Mouse (Mus musculus): ENCODE data around the gene Ivd. TPM values are rescaled to one million over a fixed set of nuclear protein-coding genes. Genes with fewer than 3 reads are reported as not detected.

Ivd gene
- total RNA-seq, 1 experiment from 2014 or later = 30.4 TPM

GRCm38 (mm10) chr2:118901175-118902031, 39.6 kb downstream of the Ivd start:
- peak; percentile 78 to 86 for ATAC-seq (replicated peaks in 1 of 2; ENCODE audit: insufficient read depth in 1 of 2, low FRiP score in 2 of 2, low TSS enrichment in 1 of 2, low read depth in 1 of 2, poor library complexity in 2 of 2, severe bottlenecking in 2 of 2)

- ATAC-seq (replicated peaks in 1 of 2; ENCODE audit: insufficient read depth in 1 of 2, low FRiP score in 2 of 2, low TSS enrichment in 1 of 2, low read depth in 1 of 2, poor library complexity in 2 of 2, severe bottlenecking in 2 of 2) = no peak
Observed at GRCm38 (mm10) chr2:118902051-118903025, 40.6 kb downstream of the Ivd start.

- ATAC-seq (replicated peaks in 1 of 2; ENCODE audit: insufficient read depth in 1 of 2, low FRiP score in 2 of 2, low TSS enrichment in 1 of 2, low read depth in 1 of 2, poor library complexity in 2 of 2, severe bottlenecking in 2 of 2) = no peak
Observed at GRCm38 (mm10) chr2:118903333-118903741, 41.6 kb downstream of the Ivd start.

- no peak for ATAC-seq (replicated peaks in 1 of 2; ENCODE audit: insufficient read depth in 1 of 2, low FRiP score in 2 of 2, low TSS enrichment in 1 of 2, low read depth in 1 of 2, poor library complexity in 2 of 2, severe bottlenecking in 2 of 2)
Observed at GRCm38 (mm10) chr2:118905433-118906117, 43.8 kb downstream of the Ivd start.

GRCm38 (mm10) chr2:118906118-118906492, 44.4 kb downstream of the Ivd start:
- ATAC-seq (replicated peaks in 1 of 2; ENCODE audit: insufficient read depth in 1 of 2, low FRiP score in 2 of 2, low TSS enrichment in 1 of 2, low read depth in 1 of 2, poor library complexity in 2 of 2, severe bottlenecking in 2 of 2) = no peak

- ATAC-seq (replicated peaks in 1 of 2; ENCODE audit: insufficient read depth in 1 of 2, low FRiP score in 2 of 2, low TSS enrichment in 1 of 2, low read depth in 1 of 2, poor library complexity in 2 of 2, severe bottlenecking in 2 of 2) = no peak
Observed at GRCm38 (mm10) chr2:118907781-118908180, 46.0 kb downstream of the Ivd start.

GRCm38 (mm10) chr2:118909151-118909550, 47.4 kb downstream of the Ivd start:
- ATAC-seq (replicated peaks in 1 of 2; ENCODE audit: insufficient read depth in 1 of 2, low FRiP score in 2 of 2, low TSS enrichment in 1 of 2, low read depth in 1 of 2, poor library complexity in 2 of 2, severe bottlenecking in 2 of 2) = no peak

GRCm38 (mm10) chr2:118910605-118911278, 49.0 kb downstream of the Ivd start:
- ATAC-seq (replicated peaks in 1 of 2; ENCODE audit: insufficient read depth in 1 of 2, low FRiP score in 2 of 2, low TSS enrichment in 1 of 2, low read depth in 1 of 2, poor library complexity in 2 of 2, severe bottlenecking in 2 of 2) = no peak

GRCm38 (mm10) chr2:118912706-118913105, 51.0 kb downstream of the Ivd start:
- no peak for ATAC-seq (replicated peaks in 1 of 2; ENCODE audit: insufficient read depth in 1 of 2, low FRiP score in 2 of 2, low TSS enrichment in 1 of 2, low read depth in 1 of 2, poor library complexity in 2 of 2, severe bottlenecking in 2 of 2)

- ATAC-seq (replicated peaks in 1 of 2; ENCODE audit: insufficient read depth in 1 of 2, low FRiP score in 2 of 2, low TSS enrichment in 1 of 2, low read depth in 1 of 2, poor library complexity in 2 of 2, severe bottlenecking in 2 of 2) = no peak
Observed at GRCm38 (mm10) chr2:118913551-118914276, 52.0 kb downstream of the Ivd start.

- no peak for ATAC-seq (replicated peaks in 1 of 2; ENCODE audit: insufficient read depth in 1 of 2, low FRiP score in 2 of 2, low TSS enrichment in 1 of 2, low read depth in 1 of 2, poor library complexity in 2 of 2, severe bottlenecking in 2 of 2)
Observed at GRCm38 (mm10) chr2:118914685-118915084, 52.9 kb downstream of the Ivd start.

GRCm38 (mm10) chr2:118916436-118916835, 54.7 kb downstream of the Ivd start:
- no peak for ATAC-seq (replicated peaks in 1 of 2; ENCODE audit: insufficient read depth in 1 of 2, low FRiP score in 2 of 2, low TSS enrichment in 1 of 2, low read depth in 1 of 2, poor library complexity in 2 of 2, severe bottlenecking in 2 of 2)

GRCm38 (mm10) chr2:118918543-118918942, 56.8 kb downstream of the Ivd start:
- no peak for ATAC-seq (replicated peaks in 1 of 2; ENCODE audit: insufficient read depth in 1 of 2, low FRiP score in 2 of 2, low TSS enrichment in 1 of 2, low read depth in 1 of 2, poor library complexity in 2 of 2, severe bottlenecking in 2 of 2)

GRCm38 (mm10) chr2:118920428-118920827, 58.7 kb downstream of the Ivd start:
- ATAC-seq (replicated peaks in 1 of 2; ENCODE audit: insufficient read depth in 1 of 2, low FRiP score in 2 of 2, low TSS enrichment in 1 of 2, low read depth in 1 of 2, poor library complexity in 2 of 2, severe bottlenecking in 2 of 2) = no peak

GRCm38 (mm10) chr2:118925952-118926351, 64.2 kb downstream of the Ivd start:
- ATAC-seq (replicated peaks in 1 of 2; ENCODE audit: insufficient read depth in 1 of 2, low FRiP score in 2 of 2, low TSS enrichment in 1 of 2, low read depth in 1 of 2, poor library complexity in 2 of 2, severe bottlenecking in 2 of 2) = 0 out of 4 replicates have a peak, but pooled peaks of 1 of the 2 experiments have one; percentile 6

- peak; percentile 70 to 76 for ATAC-seq (replicated peaks in 1 of 2; ENCODE audit: insufficient read depth in 1 of 2, low FRiP score in 2 of 2, low TSS enrichment in 1 of 2, low read depth in 1 of 2, poor library complexity in 2 of 2, severe bottlenecking in 2 of 2)
Observed at GRCm38 (mm10) chr2:118926361-118926997, 64.7 kb downstream of the Ivd start, which contains the start of gene Chst14. Chst14 (plus strand) TSS chr2:118926496.

Measured in hematopoietic stem cell, adult 5-6 weeks (primary cell).